Mouse (Mus musculus) heart, adult 2 months (tissue): Measurements from ENCODE around the gene Cdh4.

ENCODE experiments used
- CTCF ChIP-seq: fragments of 200-600 bp; IDR thresholded peaks from 2 replicates; pipeline ENCODE4 v1.8.1; 2022; ENCODE audit warnings: antibody characterized with exemption, mild to moderate bottlenecking, moderate library complexity
- EP300 ChIP-seq: fragments of 200-500 bp; IDR thresholded peaks from 2 replicates; pipeline ENCODE4 v1.6.1; 2011; ENCODE audit warnings: low read depth, low read length, control low read depth; ENCODE audit not compliant: insufficient read depth
- POLR2A ChIP-seq: fragments of 200-500 bp; IDR thresholded peaks from 2 replicates; pipeline ENCODE4 v1.6.1; 2011; ENCODE audit warnings: mild to moderate bottlenecking, low read depth, low read length, control low read depth; ENCODE audit not compliant: insufficient read depth

GRCm38 (mm10) chr2:179587069-179587468, 144.8 kb downstream of the Cdh4 start:
- TF ChIP-seq CTCF = no peak
- TF ChIP-seq EP300 = no peak
- no peak for TF ChIP-seq POLR2A
